Mouse (Mus musculus) liver, embryonic 11.5 days (tissue): ENCODE data around the gene Pam. TPM values are rescaled to one million over a fixed set of nuclear protein-coding genes. Genes with fewer than 3 reads are reported as not detected.
A peak's percentile ranks its signal among the peaks of the same experiment; 100 is the strongest.

Experiments used
- ATAC-seq: fragments of 200-750 bp; cut with Nextera tagmentation; replicated peaks from 2 replicates; pipeline ENCODE4 v1.8.0; 2017; ENCODE audit warnings: moderate number of reproducible peaks, mild to moderate bottlenecking, moderate TSS enrichment, moderate library complexity; ENCODE audit not compliant: low FRiP score
- DNase-seq: peaks from one replicate; pipeline ENCODE4 v3.0.0-alpha.2; 2017; ENCODE audit warnings: low spot score
- H3K27ac ChIP-seq: fragments of 300-500 bp; sonication (generic); 2 replicates; pipeline ENCODE4 v1.5.1; 2014; ENCODE audit warnings: mild to moderate bottlenecking, low read depth, low read length, control low read depth
- H3K27me3 ChIP-seq: fragments of 300-500 bp; sonication (generic); replicated peaks from 2 replicates; pipeline ENCODE4 v1.6.1; 2014; ENCODE audit warnings: low read length, mixed read lengths; ENCODE audit not compliant: control insufficient read depth, insufficient read depth
- H3K36me3 ChIP-seq: fragments of 300-500 bp; sonication (generic); 2 replicates; pipeline ENCODE4 v1.6.1; 2014; ENCODE audit warnings: mild to moderate bottlenecking, low read length, moderate library complexity, mixed read lengths; ENCODE audit not compliant: control insufficient read depth, insufficient read depth
- H3K4me1 ChIP-seq: fragments of 300-500 bp; sonication (generic); replicated peaks from 2 replicates; pipeline ENCODE4 v1.6.1; 2014; ENCODE audit warnings: low read length, mixed read lengths; ENCODE audit not compliant: control insufficient read depth, insufficient read depth
- H3K4me2 ChIP-seq: fragments of 300-500 bp; sonication (generic); 2 replicates; pipeline ENCODE4 v1.6.1; 2014; ENCODE audit warnings: mild to moderate bottlenecking, control low read depth, moderate library complexity
- H3K4me3 ChIP-seq: fragments of 300-500 bp; sonication (generic); 2 replicates; pipeline ENCODE4 v1.5.1; 2014; ENCODE audit warnings: low read depth, low read length, control low read depth
- H3K9ac ChIP-seq: fragments of 300-500 bp; sonication (generic); 2 replicates; pipeline ENCODE4 v1.6.1; 2014; ENCODE audit warnings: low read depth, low read length, control low read depth
- H3K9me3 ChIP-seq: fragments of 300-500 bp; sonication (generic); 2 replicates; pipeline ENCODE4 v1.6.1; 2016; ENCODE audit warnings: low read length, inconsistent platforms, mixed read lengths; ENCODE audit not compliant: control insufficient read depth
- WGBS: fragments of 180-500 bp; shearing (Covaris S2); extraction: QIAGEN DNeasy Blood & Tissue Kit; methylation state at CpG from one replicate; pipeline ENCODE4 v1.1.7; 2014; 5-methylcytosine and 5-hydroxymethylcytosine counted together
- polyA plus RNA-seq: library from polyadenylated mRNA; unstranded; fragments of >200 nt; fragmentation: Nextera tagmentation; extraction: Ambion mirVana; gene quantifications from 2 replicates; pipeline ENCODE4 v1.2.1, GENCODE M21; 2014

The Pam gene
- polyA plus RNA-seq, 1 experiment from 2014 or later, result 16.1 TPM

GRCm38 (mm10) chr1:98072045-98072444 lies 23.4 kb downstream of the Pam start:
- Histone ChIP-seq H3K4me3 (no peak overlapping the region), H3K9me3 (no peaks in the 10 kb centered on the region), H3K36me3 (no peaks in the 10 kb centered on the region), H3K27ac (no peak overlapping the region), H3K27me3 (no peaks in the 10 kb centered on the region), H3K4me1 (no peaks in the 10 kb centered on the region), H3K9ac (no peak overlapping the region), H3K4me2 (no peak overlapping the region)
- peak; percentile 53 for ATAC-seq
- 51% methylated on average over 6 of the region's 6 CpGs for WGBS
- DNase-seq, result no peak

DNA sequence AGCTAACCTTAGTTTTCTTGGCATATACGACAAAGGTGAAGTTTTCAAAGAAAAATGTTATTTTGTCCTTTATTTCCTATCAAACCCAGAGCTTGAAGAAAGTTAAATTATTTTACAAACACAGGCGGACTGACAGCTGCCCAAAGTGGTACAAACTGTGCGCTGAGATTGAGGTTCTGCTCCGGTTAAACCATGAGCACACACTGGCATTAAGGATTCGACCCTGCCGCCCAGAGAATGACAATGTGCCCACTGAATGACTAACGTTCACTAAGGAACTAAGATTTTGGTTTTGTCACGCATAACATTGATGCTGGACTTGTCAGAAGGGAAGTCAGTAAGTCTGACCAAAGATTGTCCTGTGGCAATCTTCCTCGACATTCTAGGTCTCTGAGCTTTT lies 24.0 kb downstream of the Pam start:
- Histone ChIP-seq H3K4me1 (no peaks in the 10 kb centered on the region), H3K36me3 (no peaks in the 10 kb centered on the region), H3K9ac (no peak overlapping the region), H3K4me3 (no peak overlapping the region), H3K27ac (no peak overlapping the region), H3K4me2 (no peak overlapping the region), H3K27me3 (no peaks in the 10 kb centered on the region), H3K9me3 (no peaks in the 10 kb centered on the region)
- ATAC-seq, result no peak
- no peak for DNase-seq
- 79% methylated on average over 9 of the region's 9 CpGs for WGBS

DNA sequence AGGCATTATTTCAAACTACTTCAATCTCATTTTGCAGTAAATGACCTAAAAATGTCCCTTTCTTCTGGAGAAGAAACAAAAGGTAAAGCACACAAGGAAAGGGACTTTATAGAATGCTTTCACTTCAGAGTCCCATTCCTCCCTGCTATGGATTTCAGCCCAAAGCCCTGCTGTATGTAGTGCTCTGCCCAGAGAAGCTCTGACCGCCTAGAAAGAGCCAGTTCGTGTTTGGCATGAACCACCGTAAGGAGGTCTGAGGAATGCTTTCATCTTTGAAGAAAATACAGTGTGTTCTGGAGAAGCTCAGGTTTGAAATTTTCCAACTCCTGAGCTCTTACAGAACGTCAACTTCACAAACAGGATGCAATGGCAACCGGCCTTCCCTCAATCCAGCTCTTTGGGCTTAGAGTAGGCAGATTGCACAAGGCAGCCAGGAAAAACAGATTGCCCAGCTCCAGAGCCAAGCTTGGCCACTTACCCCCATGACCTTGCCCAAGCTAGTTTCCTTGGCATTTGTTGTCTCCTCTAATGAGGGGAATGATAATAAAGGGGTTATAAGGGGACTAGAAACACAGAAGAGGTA lies 24.6 kb downstream of the Pam start:
- H3K4me3 ChIP-seq, result no peak overlapping the region
- DNase-seq (no peak), ATAC-seq (no peak)
- H3K4me2 ChIP-seq, result no peak overlapping the region
- H3K4me1 ChIP-seq, result no peaks in the 10 kb centered on the region
- 60% methylated on average over 5 of the region's 5 CpGs for WGBS
- no peak overlapping the region for H3K27ac ChIP-seq
- H3K9ac ChIP-seq, result no peak overlapping the region
- no peaks in the 10 kb centered on the region for H3K27me3 ChIP-seq
- no peaks in the 10 kb centered on the region for H3K9me3 ChIP-seq
- H3K36me3 ChIP-seq, result no peaks in the 10 kb centered on the region

- Histone ChIP-seq H3K4me3 (no peak overlapping the region), H3K36me3 (no peaks in the 10 kb centered on the region), H3K9me3 (no peaks in the 10 kb centered on the region), H3K4me2 (no peak overlapping the region), H3K27me3 (no peaks in the 10 kb centered on the region), H3K27ac (no peak overlapping the region), H3K4me1 (no peaks in the 10 kb centered on the region), H3K9ac (no peak overlapping the region)
- DNase-seq (no peak), ATAC-seq (no peak)
- WGBS, result 91% methylated on average over 4 of the region's 4 CpGs
Observed at GRCm38 (mm10) chr1:98068177-98068576, 27.3 kb downstream of the Pam start.

DNA sequence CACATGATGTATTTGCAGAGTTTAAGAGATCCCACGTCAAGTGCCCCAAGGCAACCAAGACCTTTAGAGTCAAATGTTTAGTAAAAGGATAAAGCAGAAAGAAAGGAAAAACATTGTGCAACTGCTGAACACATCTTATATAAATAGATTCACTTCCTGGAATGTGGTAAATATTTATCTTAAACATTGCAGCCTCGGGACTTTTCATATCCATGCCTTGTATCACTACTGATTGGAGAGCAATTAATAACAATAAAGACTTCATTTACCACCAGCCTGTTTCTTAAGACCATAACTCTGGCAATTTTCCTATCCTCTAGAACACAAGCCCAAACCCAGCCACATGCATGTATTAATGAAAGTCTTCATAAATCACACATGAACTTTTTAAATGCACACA lies 33.4 kb downstream of the Pam start:
- Histone ChIP-seq H3K4me3 (no peak overlapping the region), H3K36me3 (no peaks in the 10 kb centered on the region), H3K4me2 (no peak overlapping the region), H3K4me1 (no peaks in the 10 kb centered on the region; the same call in 1 of the 2 replicates), H3K27me3 (no peaks in the 10 kb centered on the region), H3K27ac (no peak overlapping the region), H3K9ac (no peak overlapping the region), H3K9me3 (no peaks in the 10 kb centered on the region)
- DNase-seq, result no peak
- ATAC-seq, result no peak
- 36% methylated on average over 2 of the region's 2 CpGs for WGBS

- Histone ChIP-seq H3K27me3 (no peaks in the 10 kb centered on the region), H3K36me3 (no peaks in the 10 kb centered on the region), H3K27ac (no peak overlapping the region), H3K9me3 (no peaks in the 10 kb centered on the region), H3K4me1 (no peaks in the 10 kb centered on the region; the same call in 1 of the 2 replicates), H3K4me3 (no peak overlapping the region), H3K9ac (no peak overlapping the region), H3K4me2 (no peak overlapping the region)
- WGBS, result 72% methylated on average over 1 of the region's 1 CpGs
- DNase-seq (no peak), ATAC-seq (no peak)
Observed at GRCm38 (mm10) chr1:98059401-98059800, 36.0 kb downstream of the Pam start.

GRCm38 (mm10) chr1:98056996-98057945 lies 38.2 kb downstream of the Pam start:
- H3K27ac ChIP-seq, result no peak overlapping the region
- H3K36me3 ChIP-seq, result no peaks in the 10 kb centered on the region
- ATAC-seq (no peak), DNase-seq (no peak)
- no peak overlapping the region for H3K9ac ChIP-seq
- H3K4me3 ChIP-seq, result no peak overlapping the region
- H3K27me3 ChIP-seq, result no peaks in the 10 kb centered on the region
- no peak overlapping the region for H3K4me2 ChIP-seq
- no peaks in the 10 kb centered on the region; the same call in 1 of the 2 replicates for H3K4me1 ChIP-seq
- no peaks in the 10 kb centered on the region for H3K9me3 ChIP-seq
- WGBS, result 74% methylated on average over 11 of the region's 11 CpGs

DNA sequence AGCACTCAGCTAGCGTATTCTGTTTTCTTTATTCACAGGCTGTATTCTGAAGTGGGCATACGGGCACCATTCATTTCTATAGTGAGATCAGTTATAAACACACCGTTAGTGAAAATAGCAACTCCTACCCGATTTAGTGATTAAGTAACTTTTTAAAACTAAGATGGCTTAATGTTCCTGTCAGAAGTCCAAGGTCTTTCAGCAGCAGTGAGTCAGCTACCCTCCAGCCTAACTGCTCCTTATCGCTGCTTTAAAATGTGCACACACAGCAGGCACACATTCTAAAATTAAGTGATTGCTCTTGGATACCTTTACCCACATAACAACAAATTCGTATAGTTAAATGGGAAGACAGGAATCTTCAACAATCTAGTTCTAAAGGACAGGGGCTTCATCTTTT lies 39.2 kb downstream of the Pam start:
- H3K9ac ChIP-seq, result no peak overlapping the region
- H3K27ac ChIP-seq, result no peak overlapping the region

DNA sequence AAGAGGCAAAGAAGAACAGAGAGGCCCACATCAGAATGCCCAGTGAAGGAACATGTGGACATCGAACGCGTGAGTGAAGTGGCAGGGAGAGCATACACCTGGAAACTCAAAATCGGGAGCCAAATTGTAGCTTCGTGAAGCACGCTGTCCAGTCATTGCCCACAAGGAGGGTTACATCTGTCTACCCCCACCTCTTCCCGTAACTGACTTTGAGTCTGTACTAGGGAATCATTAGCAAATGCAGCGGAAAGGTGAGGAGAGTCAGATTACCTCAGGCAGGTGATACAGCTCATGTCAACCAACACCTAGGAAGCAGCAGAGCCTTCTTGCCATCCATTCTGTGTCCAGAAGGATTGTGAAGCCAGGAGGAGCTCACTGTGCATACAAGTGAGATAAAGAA lies 39.9 kb downstream of the Pam start:
- no peaks in the 10 kb centered on the region for H3K9me3 ChIP-seq
- H3K4me3 ChIP-seq, result no peak overlapping the region

More for the DNA sequence above, 39.2 kb downstream of the Pam start:
- no peak overlapping the region for H3K4me2 ChIP-seq
- H3K27me3 ChIP-seq, result no peaks in the 10 kb centered on the region
- no peaks in the 10 kb centered on the region for H3K9me3 ChIP-seq
- H3K36me3 ChIP-seq, result no peaks in the 10 kb centered on the region
- no peaks in the 10 kb centered on the region for H3K4me1 ChIP-seq
- H3K4me3 ChIP-seq, result no peak overlapping the region
- whole genome bisulfite sequencing, result 78% methylated on average over 6 of the region's 6 CpGs
- ATAC-seq (no peak), DNase-seq (no peak)

More for the DNA sequence above, 39.9 kb downstream of the Pam start:
- Histone ChIP-seq H3K4me1 (no peaks in the 10 kb centered on the region; the same call in 1 of the 2 replicates), H3K4me2 (no peak overlapping the region), H3K27ac (no peak overlapping the region), H3K36me3 (no peaks in the 10 kb centered on the region), H3K27me3 (no peaks in the 10 kb centered on the region), H3K9ac (no peak overlapping the region)
- ATAC-seq (no peak), DNase-seq (no peak)
- WGBS, result 89% methylated on average over 8 of the region's 8 CpGs
